Comparison of ENCODE assay signal across 7 mouse cellular contexts in genomic region chr6:140623226-140624095, GRCm38 (mm10). TPM values are rescaled to one million over a fixed set of nuclear protein-coding genes. Genes with fewer than 3 reads are reported as not detected.
A peak's percentile ranks its signal among the peaks of the same experiment; 100 is the strongest.
DNase-seq lines count a peak whose midpoint lies in the region; ATAC-seq lines count a peak whose summit lies in the region.

No protein-coding gene starts in this region.

- no peaks in the 10 kb centered on the region for H3K36me3 ChIP-seq in limb, embryonic 10.5 days
- H3K36me3 ChIP-seq in midbrain, embryonic 13.5 days: no peaks in the 10 kb centered on the region

- peak overlapping the region; percentile 99 for H3K9ac ChIP-seq in midbrain, embryonic 13.5 days (replicated peaks)

- H3K4me2 ChIP-seq in midbrain, embryonic 13.5 days (replicated peaks): peak overlapping the region; percentile 88

- under 1% methylated on average over 99 of the region's 117 CpGs for WGBS in limb, embryonic 10.5 days
- under 1% methylated on average over 82 of the region's 117 CpGs for WGBS in midbrain, embryonic 13.5 days

- peaks cover 9% of the 10 kb centered on the region for H3K27me3 ChIP-seq in limb, embryonic 10.5 days (ENCODE audit: low read depth, poor library complexity, severe bottlenecking)
- H3K27me3 ChIP-seq in midbrain, embryonic 13.5 days: 0 out of 2 replicates have a peak, but pooled peaks cover 5% of the 10 kb centered on the region

- peak; percentile 89 for DNase-seq in adrenal gland, adult 8-10 months
- peak; percentile 88 for DNase-seq in embryo, embryonic 9.5 days (ENCODE audit: extremely low spot score)
- peak; percentile 92 for DNase-seq in kidney, adult 11 months
- peak; percentile 91 for DNase-seq in limb, embryonic 10.5 days (ENCODE audit: low spot score)
- peak; percentile 89 for DNase-seq in spleen, adult 12 weeks (ENCODE audit: low spot score)

- H3K27ac ChIP-seq in limb, embryonic 10.5 days: peak overlapping the region; percentile 97
- H3K27ac ChIP-seq in midbrain, embryonic 13.5 days: peak overlapping the region; percentile 95

- H3K9me3 ChIP-seq in limb, embryonic 10.5 days (replicated peaks): no peaks in the 10 kb centered on the region
- no peaks in the 10 kb centered on the region for H3K9me3 ChIP-seq in midbrain, embryonic 13.5 days

- H3K4me3 ChIP-seq in limb, embryonic 10.5 days: peak overlapping the region; percentile 98
- peak overlapping the region; percentile 100 for H3K4me3 ChIP-seq in midbrain, embryonic 13.5 days (replicated peaks)

- H3K4me1 ChIP-seq in limb, embryonic 10.5 days: peaks cover 27% of the 10 kb centered on the region
- H3K4me1 ChIP-seq in midbrain, embryonic 13.5 days (replicated peaks): peaks cover 39% of the 10 kb centered on the region

- ATAC-seq in granulocyte monocyte progenitor cell, adult 5-6 weeks (replicated peaks; ENCODE audit: poor library complexity, severe bottlenecking): peak; percentile 70
- peak; percentile 91 for ATAC-seq in midbrain, embryonic 13.5 days

RNA-seq across cellular contexts. Expression of gene Aebp2, which starts 1.0 kb away (rescaled TPM):
- total RNA-seq in adrenal gland, adult 8-10 months (2022): 10 to 100 TPM; 38.0 to 55.7 (median 50.2) TPM
- 32.0 and 38.7 TPM in 2 replicates for total RNA-seq in granulocyte monocyte progenitor cell, adult 5-6 weeks (2014; fragmentation: Nextera tagmentation)
- 39.4 and 55.3 TPM in 2 replicates for total RNA-seq in granulocyte monocyte progenitor cell, adult 5-6 weeks (2017)
- 9.1 and 9.2 TPM in 2 replicates for polyA plus RNA-seq in limb, embryonic 10.5 days (2016; fragmentation: Nextera tagmentation; extraction: Ambion mirVana)
- polyA plus RNA-seq in midbrain, embryonic 13.5 days (2015; fragmentation: Nextera tagmentation; extraction: Ambion mirVana): 11.3 and 11.7 TPM in 2 replicates

Comparison
In these comparisons a context has a peak if more than half of its experiments do, and no peak if none do; other contexts are left out.
1. Peak in every context shown above with its lines: DNase-seq, ATAC-seq, H3K4me3 ChIP-seq and H3K27ac ChIP-seq.